Comparison of ENCODE assay signal across 7 mouse cellular contexts in genomic region chr6:31412487-31412886, GRCm38 (mm10). TPM values are rescaled to one million over a fixed set of nuclear protein-coding genes. Genes with fewer than 3 reads are reported as not detected.
DNase-seq lines count a peak whose midpoint lies in the region; ATAC-seq and TF ChIP-seq lines count a peak whose summit lies in the region.

No protein-coding gene starts in this region.

- H3K27me3 ChIP-seq in midbrain, embryonic 11.5 days (ENCODE audit: control insufficient read depth, insufficient read depth, low read length): no peaks in the 10 kb centered on the region
- no peaks in the 10 kb centered on the region for H3K27me3 ChIP-seq in midbrain, embryonic 10.5 days (ENCODE audit: low read depth, poor library complexity, severe bottlenecking)
- H3K27me3 ChIP-seq in kidney, embryonic 14.5 days (ENCODE audit: control insufficient read depth, insufficient read depth, low read length): no peaks in the 10 kb centered on the region
- H3K27me3 ChIP-seq in splenic B cell, adult 2 months (ENCODE audit: control insufficient read depth, insufficient read depth, low read length, poor library complexity, severe bottlenecking): no peaks in the 10 kb centered on the region

- peak; percentile 57; the same call in 1 of the 2 replicates for ATAC-seq in midbrain, embryonic 11.5 days (ENCODE audit: low FRiP score)
- 0 out of 2 replicates have a peak, but pooled peaks have one; percentile 43 for ATAC-seq in kidney, embryonic 14.5 days (ENCODE audit: low FRiP score, low TSS enrichment)

- H3K4me2 ChIP-seq in midbrain, embryonic 11.5 days: no peak overlapping the region
- H3K4me2 ChIP-seq in kidney, embryonic 14.5 days (replicated peaks; ENCODE audit: low read depth, low read length): no peak overlapping the region

- DNase-seq in midbrain, embryonic 11.5 days (ENCODE audit: low spot score, missing footprints): peak; percentile 82
- DNase-seq in midbrain, embryonic 10.5 days (ENCODE audit: low spot score): no peak
- peak; percentile 79 for DNase-seq in brain, embryonic 14.5 days (ENCODE audit: low read depth)
- peak; percentile 60 for DNase-seq in splenic B cell, adult 2 months (ENCODE audit: low read depth, low spot score)
- DNase-seq in spleen, postnatal 10 days (ENCODE audit: low spot score in 2 of 2): no peak
- no peak for DNase-seq in gastrocnemius, postnatal 25 days

- no peak for TF ChIP-seq POLR2A in brain, embryonic 14.5 days (IDR thresholded peaks at IDR 0.05; ENCODE audit: borderline replicate concordance, extremely low read depth, insufficient read depth, insufficient read length, poor library complexity, severe bottlenecking)

- H3K4me1 ChIP-seq in midbrain, embryonic 11.5 days (ENCODE audit: control insufficient read depth, insufficient read depth, low read length): no peaks in the 10 kb centered on the region
- peaks cover 17% of the 10 kb centered on the region; the same call in 1 of the 2 replicates for H3K4me1 ChIP-seq in midbrain, embryonic 10.5 days
- no peaks in the 10 kb centered on the region for H3K4me1 ChIP-seq in kidney, embryonic 14.5 days (ENCODE audit: control insufficient read depth, insufficient read depth, low read length)

- no peak overlapping the region for H3K4me3 ChIP-seq in midbrain, embryonic 11.5 days (ENCODE audit: low read depth, low read length)
- H3K4me3 ChIP-seq in midbrain, embryonic 10.5 days: no peak overlapping the region
- H3K4me3 ChIP-seq in kidney, embryonic 14.5 days (ENCODE audit: low read length): no peak overlapping the region

- no peak overlapping the region for H3K9ac ChIP-seq in midbrain, embryonic 11.5 days (ENCODE audit: low read length)
- H3K9ac ChIP-seq in kidney, embryonic 14.5 days (ENCODE audit: low read depth, low read length): no peak overlapping the region

- no peaks in the 10 kb centered on the region for H3K36me3 ChIP-seq in midbrain, embryonic 11.5 days (ENCODE audit: control insufficient read depth, insufficient read depth, low read length)
- no peaks in the 10 kb centered on the region for H3K36me3 ChIP-seq in midbrain, embryonic 10.5 days
- no peaks in the 10 kb centered on the region for H3K36me3 ChIP-seq in kidney, embryonic 14.5 days (ENCODE audit: control insufficient read depth, insufficient read depth, low read length)
- no peaks in the 10 kb centered on the region for H3K36me3 ChIP-seq in splenic B cell, adult 2 months (ENCODE audit: control insufficient read depth, insufficient read depth, low read length, poor library complexity, severe bottlenecking)

- peak; percentile 38; the same call in 1 of the 2 replicates for TF ChIP-seq CTCF in brain, embryonic 14.5 days (IDR thresholded peaks at IDR 0.05; ENCODE audit: borderline replicate concordance, extremely low read depth, insufficient read depth, insufficient read length)

- no peak overlapping the region for H3K27ac ChIP-seq in midbrain, embryonic 11.5 days (ENCODE audit: low read depth, low read length)
- H3K27ac ChIP-seq in midbrain, embryonic 10.5 days (replicated peaks): no peak overlapping the region
- H3K27ac ChIP-seq in kidney, embryonic 14.5 days (ENCODE audit: low read depth, low read length): no peak overlapping the region

- no peaks in the 10 kb centered on the region for H3K9me3 ChIP-seq in midbrain, embryonic 11.5 days (ENCODE audit: control insufficient read depth, low read length)
- H3K9me3 ChIP-seq in midbrain, embryonic 10.5 days (replicated peaks): no peaks in the 10 kb centered on the region
- no peaks in the 10 kb centered on the region for H3K9me3 ChIP-seq in kidney, embryonic 14.5 days (ENCODE audit: control insufficient read depth, low read length)

RNA-seq across cellular contexts. Expression of gene Mkln1, which starts 14.0 kb away (rescaled TPM):
- polyA plus RNA-seq in midbrain, embryonic 11.5 days (2014; fragmentation: Nextera tagmentation; extraction: Ambion mirVana): 217 and 249 TPM in 2 replicates
- polyA plus RNA-seq in midbrain, embryonic 10.5 days (2016; fragmentation: Nextera tagmentation; extraction: Ambion mirVana): 221 and 226 TPM in 2 replicates
- 45.4 and 47.9 TPM in 2 replicates for polyA plus RNA-seq in brain, embryonic 14.5 days (2012; rRNA removed)
- polyA plus RNA-seq in kidney, embryonic 14.5 days (2014; fragmentation: Nextera tagmentation; extraction: Ambion mirVana): 155 and 212 TPM in 2 replicates
- 100 to 1,000 TPM; 123 to 140 TPM for total RNA-seq in gastrocnemius, postnatal 25 days (2021)

Comparison
In these comparisons a context has a peak if more than half of its experiments do, and no peak if none do; other contexts are left out.
1. DNase-seq: peak in midbrain, embryonic 11.5 days (single experiment), brain, embryonic 14.5 days (single experiment) and splenic B cell, adult 2 months (single experiment); none in midbrain, embryonic 10.5 days (single experiment), spleen, postnatal 10 days (0 of 2) and gastrocnemius, postnatal 25 days (single experiment).